Mouse (Mus musculus): ENCODE measurements around the gene Nat9. TPM values are rescaled to one million over a fixed set of nuclear protein-coding genes. Genes with fewer than 3 reads are reported as not detected.

Gene Nat9
- total RNA-seq, 2 experiments from 2014 or later, result 12.5 to 15.6 TPM

GRCm38 (mm10) chr11:115217439-115218410 lies 30.1 kb upstream of the Nat9 start:
- peak; percentile 92 for DNase-seq
- intact Hi-C loops (cut with DNase I), result no loop called here

- DNase-seq, result no peak
- intact Hi-C loops (cut with DNase I), result no loop called here
Observed at GRCm38 (mm10) chr11:115215123-115215522, 27.5 kb upstream of the Nat9 start.

- intact Hi-C loops (cut with DNase I), result no loop called here
- no peak for DNase-seq
Observed at GRCm38 (mm10) chr11:115212116-115212515, 24.5 kb upstream of the Nat9 start.

- intact Hi-C loops (cut with DNase I), result loop anchor here (10.0 kb wide), 1 partner anchor 145 kb away; no protein-coding TSS in a partner anchor
- DNase-seq, result no peak
Observed at GRCm38 (mm10) chr11:115209958-115210357, 22.3 kb upstream of the Nat9 start.

- intact Hi-C loops (cut with DNase I), result loop anchor here (10.0 kb wide), 1 partner anchor 146 kb away; no protein-coding TSS in a partner anchor
- DNase-seq, result peak; percentile 69
Observed at GRCm38 (mm10) chr11:115208776-115209732, 21.4 kb upstream of the Nat9 start.

GRCm38 (mm10) chr11:115208126-115208525 lies 20.5 kb upstream of the Nat9 start:
- peak; percentile 83 for DNase-seq
- intact Hi-C loops (cut with DNase I), result loop anchor here (10.0 kb wide), 1 partner anchor 147 kb away; no protein-coding TSS in a partner anchor

GRCm38 (mm10) chr11:115202756-115203155 lies 15.1 kb upstream of the Nat9 start:
- intact Hi-C loops (cut with DNase I), result loop anchor here (5.0 to 10.0 kb wide), 2 partner anchors 70 to 152 kb away; no protein-coding TSS in a partner anchor

GRCm38 (mm10) chr11:115202316-115202715 lies 14.7 kb upstream of the Nat9 start:
- peak; percentile 87 for DNase-seq
- intact Hi-C loops (cut with DNase I), result loop anchor here (5.0 to 10.0 kb wide), 2 partner anchors 70 to 152 kb away; no protein-coding TSS in a partner anchor

More at GRCm38 (mm10) chr11:115202756-115203155, 15.1 kb upstream of the Nat9 start:
- no peak for DNase-seq

- intact Hi-C loops (cut with DNase I), result loop anchor here (5.0 to 10.0 kb wide), 2 partner anchors 72 to 154 kb away; no protein-coding TSS in a partner anchor
- DNase-seq, result no peak
Observed at GRCm38 (mm10) chr11:115200520-115200919, 12.9 kb upstream of the Nat9 start.

GRCm38 (mm10) chr11:115198932-115199384 lies 11.3 kb upstream of the Nat9 start:
- no peak for DNase-seq
- intact Hi-C loops (cut with DNase I), result no loop called here

GRCm38 (mm10) chr11:115197558-115197957 lies 9.9 kb upstream of the Nat9 start:
- DNase-seq, result no peak
- intact Hi-C loops (cut with DNase I), result no loop called here

- intact Hi-C loops (cut with DNase I), result no loop called here
- DNase-seq, result no peak
Observed at GRCm38 (mm10) chr11:115195933-115196332, 8.3 kb upstream of the Nat9 start.

GRCm38 (mm10) chr11:115194693-115195092 lies 7.0 kb upstream of the Nat9 start:
- DNase-seq, result no peak
- intact Hi-C loops (cut with DNase I), result no loop called here

- no peak for DNase-seq
Observed at GRCm38 (mm10) chr11:115192180-115192579, 4.5 kb upstream of the Nat9 start.

GRCm38 (mm10) chr11:115189304-115189703 lies 1.6 kb upstream of the Nat9 start:
- DNase-seq, result no peak
- intact Hi-C loops (cut with DNase I), result no loop called here

More at GRCm38 (mm10) chr11:115192180-115192579, 4.5 kb upstream of the Nat9 start:
- intact Hi-C loops (cut with DNase I), result no loop called here

GRCm38 (mm10) chr11:115188539-115189231 lies 1.0 kb upstream of the Nat9 start:
- no peak for DNase-seq
- intact Hi-C loops (cut with DNase I), result no loop called here

GRCm38 (mm10) chr11:115187224-115187639 lies 427 bp downstream of the Nat9 start, which contains the start of gene Tmem104:
Gene Tmem104 (plus strand): TSS chr11:115187487.
- intact Hi-C loops (cut with DNase I), result no loop called here
- DNase-seq, result peak; percentile 100

- DNase-seq, result no peak
- intact Hi-C loops (cut with DNase I), result no loop called here
Observed at GRCm38 (mm10) chr11:115184973-115185372, 2.7 kb downstream of the Nat9 start.

GRCm38 (mm10) chr11:115181913-115182638 lies 5.6 kb downstream of the Nat9 start:
- intact Hi-C loops (cut with DNase I), result no loop called here
- DNase-seq, result peak; percentile 91

Measured in left cerebral cortex, postnatal 4 days (tissue).